Mouse (Mus musculus) liver, postnatal 0 days (tissue): ENCODE measurements around the gene Gpn2.

Source experiments
- CTCF ChIP-seq: sonication (generic); IDR thresholded peaks from 2 replicates; pipeline ENCODE4 v1.5.1; 2016; ENCODE audit warnings: antibody characterized with exemption, low read depth
- EP300 ChIP-seq: IDR thresholded peaks from 2 replicates; pipeline ENCODE4 v1.6.1; 2016; ENCODE audit warnings: antibody characterized with exemption, low read depth, mild to moderate bottlenecking

DNA sequence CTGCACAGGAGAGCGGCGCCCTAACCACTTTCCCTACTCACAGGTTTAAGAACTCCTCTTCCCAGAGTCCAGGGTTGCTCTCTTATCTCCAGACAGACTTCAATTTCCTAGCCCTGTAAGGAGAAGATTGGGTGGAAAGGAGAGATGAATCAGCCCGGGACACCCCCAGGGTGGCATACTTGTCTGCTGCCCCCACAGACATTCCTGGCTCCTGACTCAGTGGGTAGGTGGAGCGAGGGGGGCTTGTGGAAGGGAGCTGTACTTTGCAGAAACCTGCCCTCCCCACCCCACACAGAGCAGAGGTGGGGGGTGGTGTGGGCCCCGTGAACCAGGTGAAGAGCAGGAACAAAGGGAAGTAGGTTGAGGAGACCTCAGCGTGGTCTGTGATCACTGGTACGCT is 11.4 kb downstream of the Gpn2 start:
- TF ChIP-seq CTCF = no peak
- TF ChIP-seq EP300 = no peak
